Mouse (Mus musculus) testis, adult 2 months (tissue): ENCODE data around the gene Tgds.

Source experiments
- CTCF ChIP-seq: fragments of 200-500 bp; IDR thresholded peaks from 2 replicates; pipeline ENCODE4 v1.5.1; 2012; ENCODE audit warnings: low read depth, mild to moderate bottlenecking, inconsistent platforms, low read length, moderate library complexity; ENCODE audit not compliant: control insufficient read depth, insufficient read depth, insufficient replicate concordance
- POLR2A ChIP-seq: fragments of 200-500 bp; IDR thresholded peaks from 2 replicates; pipeline ENCODE4 v1.6.1; 2012; ENCODE audit warnings: low read depth, mild to moderate bottlenecking, inconsistent platforms, low read length, moderate library complexity; ENCODE audit not compliant: control insufficient read depth

DNA sequence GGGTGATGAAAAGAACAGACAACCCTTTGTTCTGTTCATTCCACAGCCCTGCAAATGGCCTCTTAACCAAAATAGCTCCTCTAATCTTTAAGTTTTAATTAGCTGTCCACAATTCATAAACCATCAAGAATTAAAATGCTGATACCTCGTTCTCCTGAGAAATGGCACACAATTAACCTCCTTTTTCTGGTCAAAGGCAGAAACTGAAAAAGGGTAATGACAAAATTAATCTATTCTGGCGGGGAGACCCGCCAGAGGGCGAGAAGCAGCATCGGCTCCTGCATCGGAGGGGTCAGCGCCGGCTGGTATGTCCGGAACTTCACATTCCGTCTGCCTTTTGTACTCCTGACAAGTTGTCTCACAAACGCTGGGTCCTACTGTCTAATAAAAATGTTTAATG is 51.9 kb downstream of the Tgds start:
- TF ChIP-seq POLR2A, result no peak
- TF ChIP-seq CTCF, result no peak
